Mouse (Mus musculus): Measurements from ENCODE around the gene Plppr2.

The Plppr2 gene

DNA sequence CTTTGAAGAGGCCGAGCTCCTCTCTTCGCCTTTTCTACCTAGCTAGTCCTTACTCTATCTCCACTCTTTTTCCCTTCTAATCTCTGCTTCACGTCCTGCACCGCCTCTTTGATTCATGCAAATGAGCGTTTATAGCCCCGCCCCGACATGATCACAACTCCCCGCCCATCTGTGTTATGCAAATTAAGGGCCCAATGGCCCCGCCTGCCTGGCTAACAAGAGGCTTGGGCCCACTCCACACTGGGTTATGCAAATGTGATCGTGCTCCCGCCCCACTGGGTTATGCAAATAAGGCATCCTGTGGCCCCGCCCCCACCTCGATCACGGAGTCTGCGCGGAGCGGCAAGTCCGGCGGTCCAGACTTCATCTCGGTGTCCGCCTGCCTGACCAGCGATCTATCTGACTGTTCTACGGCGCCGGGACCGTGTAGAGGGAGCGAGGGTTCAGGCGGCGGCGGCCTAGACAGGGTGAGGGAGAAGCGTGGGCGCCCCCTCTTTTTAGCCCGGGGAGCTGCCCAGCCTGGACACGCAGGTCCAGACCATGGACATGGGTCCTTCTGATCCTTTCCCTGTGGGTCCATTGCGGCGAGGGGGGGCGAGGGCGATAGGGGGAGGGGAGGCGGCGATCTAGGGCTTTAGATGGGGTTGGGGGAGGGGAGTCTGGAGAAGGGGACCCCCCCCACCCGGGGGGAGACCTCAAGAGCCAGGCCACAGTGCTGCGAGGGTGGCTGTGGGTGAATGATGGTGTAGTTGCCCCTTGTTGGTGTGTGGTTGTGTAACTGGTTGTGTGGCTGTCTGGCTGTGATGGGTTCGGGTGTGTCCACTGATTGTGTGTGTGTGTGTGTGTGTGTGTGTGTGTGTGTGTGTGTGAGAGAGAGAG, at the start of gene Plppr2:
TSS of gene Plppr2 (plus strand) at position 342 of the 879 bp plus-strand sequence.
- in situ Hi-C loops (cut with MboI, MseI) = no loop called here

DNA sequence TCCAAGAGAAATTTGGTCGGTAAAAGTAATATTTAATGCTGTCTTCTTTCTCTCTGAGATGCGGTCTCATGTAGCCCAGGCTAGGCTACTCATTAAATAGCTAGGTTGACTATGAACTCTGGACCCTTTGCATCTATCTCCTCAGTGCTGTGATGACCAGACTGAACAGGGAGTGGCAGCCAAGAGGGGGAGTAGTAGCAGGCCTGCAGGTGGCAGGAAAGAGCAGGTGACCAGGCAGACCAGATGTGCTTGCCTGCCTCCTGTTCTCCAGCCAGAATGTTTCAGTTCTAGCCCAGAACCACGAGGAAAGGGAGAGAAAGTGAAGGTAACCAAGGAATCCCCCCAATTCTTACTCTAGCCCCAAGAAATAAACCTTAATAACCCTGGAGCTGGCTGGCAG, 47.6 kb upstream of the Plppr2 start:
- in situ Hi-C loops (cut with MboI, MseI) = no loop called here

DNA sequence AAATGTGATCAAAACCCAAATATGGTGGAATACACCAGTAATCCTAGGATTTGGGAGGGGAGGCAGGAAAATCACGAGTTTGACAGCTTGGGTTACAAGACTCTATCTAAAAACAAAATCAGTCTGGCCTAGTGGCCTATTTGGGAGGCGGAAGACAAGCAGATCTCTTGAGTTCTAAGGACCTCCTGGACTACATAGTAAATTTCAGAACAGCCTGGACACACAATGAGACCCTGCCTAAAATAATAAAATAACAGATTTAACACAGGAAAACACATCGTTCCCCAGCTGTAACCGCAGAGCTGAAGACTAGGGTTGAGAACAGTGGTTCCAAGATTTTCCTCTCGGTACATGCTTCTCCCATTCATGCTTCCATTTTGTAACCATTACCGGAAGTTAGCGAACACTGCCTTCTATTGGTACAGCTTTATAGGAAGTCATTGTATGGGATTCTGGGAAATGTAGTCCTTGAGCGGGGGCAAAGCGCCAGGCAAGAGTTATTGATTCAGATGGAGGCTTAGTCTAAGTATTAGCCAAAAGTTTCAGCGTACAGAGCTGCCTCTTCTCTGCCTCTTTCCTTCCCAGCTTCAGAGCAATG, 35.5 kb upstream of the Plppr2 start:
- in situ Hi-C loops (cut with MboI, MseI) = no loop called here

DNA sequence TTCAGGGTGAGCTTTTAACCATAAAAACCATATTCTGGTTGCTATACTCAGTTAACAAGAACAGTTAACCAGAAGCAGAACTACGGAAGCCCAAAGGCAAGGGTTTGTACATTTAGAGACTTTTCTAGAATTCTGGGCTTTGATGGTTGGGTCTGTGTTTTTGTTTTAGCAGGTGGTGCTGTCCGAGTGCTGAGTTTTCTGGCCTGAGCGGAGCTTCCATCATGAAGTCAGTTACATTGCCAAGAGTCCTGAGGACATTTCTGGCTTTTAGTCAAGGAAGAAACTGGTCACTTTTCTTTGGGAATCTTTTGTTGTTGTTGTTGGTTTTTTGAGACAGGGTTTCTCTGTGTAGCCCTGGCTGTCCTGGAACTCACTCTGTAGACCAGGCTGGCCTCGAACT, 32.8 kb upstream of the Plppr2 start:
- in situ Hi-C loops (cut with MboI, MseI) = no loop called here

DNA sequence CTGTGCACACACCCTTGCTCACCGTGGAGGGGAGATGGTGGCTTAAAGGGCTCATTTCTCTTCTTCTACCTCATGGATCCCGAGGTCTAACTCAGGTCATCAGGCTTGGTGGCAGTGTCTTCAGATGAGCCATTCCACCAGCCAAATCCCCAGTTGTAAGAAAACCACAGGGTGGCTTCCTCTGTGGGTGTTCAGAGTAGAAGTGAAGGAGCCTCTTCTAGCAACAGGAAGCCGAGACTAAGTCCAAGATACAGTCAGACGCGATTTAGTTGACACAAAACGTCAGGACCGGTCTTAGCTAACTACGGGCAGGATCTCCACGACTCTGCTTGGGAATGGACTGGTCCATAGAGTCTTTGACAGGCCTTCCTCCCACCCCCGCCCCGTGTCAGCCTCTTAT, 28.6 kb upstream of the Plppr2 start:
- in situ Hi-C loops (cut with MboI, MseI) = no loop called here

DNA sequence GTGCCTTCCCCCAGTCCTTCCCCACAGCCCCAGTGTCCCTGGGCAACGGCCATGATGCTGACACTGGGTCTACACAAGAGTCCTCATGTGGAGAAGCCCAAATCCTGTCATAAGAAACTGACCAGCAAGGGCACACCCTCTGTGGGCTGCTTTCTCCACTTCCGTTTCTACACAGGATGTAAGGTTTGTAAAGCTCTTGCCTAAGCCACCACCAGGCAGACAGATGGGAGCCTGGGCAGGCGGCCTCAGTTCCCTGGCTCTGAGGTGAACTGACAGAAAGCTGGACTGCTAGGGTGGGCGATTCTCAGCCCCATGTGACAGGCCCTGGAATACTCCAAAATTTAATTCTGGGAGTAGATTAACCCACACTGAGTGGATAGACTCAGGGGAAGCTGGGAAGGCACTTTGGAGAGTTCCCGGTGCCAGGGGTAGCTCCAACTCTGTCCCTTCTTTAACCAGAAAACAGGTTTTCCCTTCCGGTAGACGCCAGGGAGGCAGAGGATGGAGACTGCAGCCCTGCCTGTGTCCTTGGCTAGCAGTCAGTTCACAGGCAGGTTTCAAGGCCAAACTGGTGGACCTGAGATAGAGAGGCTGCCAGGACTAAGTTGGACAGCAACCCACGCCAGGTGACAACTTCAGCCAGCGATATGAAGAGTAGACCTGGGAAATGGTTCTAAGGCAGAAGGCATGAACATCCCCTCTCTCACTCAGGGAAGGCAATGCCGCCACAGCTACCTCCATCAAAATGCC, 27.2 kb upstream of the Plppr2 start:
- in situ Hi-C loops (cut with MboI, MseI) = no loop called here

DNA sequence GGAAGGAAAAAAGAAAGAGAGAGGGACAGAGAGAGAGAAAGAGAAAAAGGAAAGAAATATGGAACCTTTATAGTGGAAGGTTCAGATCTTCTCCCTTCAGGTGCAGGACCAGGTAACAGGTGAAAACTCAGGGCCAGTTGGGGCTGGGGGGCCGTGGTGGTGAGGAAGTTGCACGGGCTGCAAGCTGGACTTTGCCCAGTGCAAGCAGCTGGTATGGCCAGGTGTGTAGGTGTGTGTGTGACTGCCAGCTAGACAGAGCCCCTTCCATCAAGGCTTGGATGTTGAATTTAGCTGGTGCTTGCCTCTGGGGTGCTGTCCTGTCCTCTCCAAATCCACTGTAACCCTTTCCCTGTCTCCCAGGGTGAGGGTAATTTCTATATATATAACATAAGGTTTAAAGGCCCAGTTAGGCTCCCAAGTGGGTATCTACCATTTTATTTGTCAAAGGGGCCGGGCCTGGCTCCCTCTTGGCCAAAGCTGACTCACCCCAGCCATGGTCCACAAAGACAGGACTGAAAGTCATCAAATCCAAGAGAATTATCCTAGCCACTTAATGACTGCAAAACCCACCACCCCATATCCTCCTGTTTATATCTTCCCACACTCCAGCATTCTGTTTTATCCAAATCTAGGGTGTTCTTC, 19.9 kb upstream of the Plppr2 start:
- in situ Hi-C loops (cut with MboI, MseI) = no loop called here

DNA sequence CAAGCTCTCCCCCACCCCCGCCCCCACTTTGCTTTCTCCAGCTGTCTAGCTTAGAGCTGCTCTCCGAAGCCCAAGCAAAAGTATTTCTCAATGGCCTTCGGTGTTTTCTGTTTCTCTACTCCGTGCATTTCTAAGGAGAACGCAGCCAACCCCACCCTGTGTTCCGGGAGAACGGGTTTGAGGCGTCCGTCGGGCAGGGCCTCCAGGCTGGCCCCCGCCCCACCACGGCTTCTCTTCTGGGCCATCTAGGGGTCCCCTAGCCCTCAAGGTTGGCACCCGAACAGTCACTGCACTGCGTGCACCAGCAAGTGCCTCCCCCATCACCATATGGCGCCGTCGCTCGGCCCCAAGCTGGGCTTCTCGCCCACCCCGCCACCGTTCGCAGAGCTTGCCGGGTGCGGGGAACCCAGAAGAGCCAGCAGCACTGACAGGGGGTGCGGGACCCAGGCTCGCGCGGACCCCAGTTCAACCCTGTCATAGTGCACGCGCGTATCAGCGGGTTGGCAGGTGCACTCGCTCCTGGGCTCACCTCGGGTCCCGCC, 19.3 kb upstream of the Plppr2 start:
- in situ Hi-C loops (cut with MboI, MseI) = no loop called here

DNA sequence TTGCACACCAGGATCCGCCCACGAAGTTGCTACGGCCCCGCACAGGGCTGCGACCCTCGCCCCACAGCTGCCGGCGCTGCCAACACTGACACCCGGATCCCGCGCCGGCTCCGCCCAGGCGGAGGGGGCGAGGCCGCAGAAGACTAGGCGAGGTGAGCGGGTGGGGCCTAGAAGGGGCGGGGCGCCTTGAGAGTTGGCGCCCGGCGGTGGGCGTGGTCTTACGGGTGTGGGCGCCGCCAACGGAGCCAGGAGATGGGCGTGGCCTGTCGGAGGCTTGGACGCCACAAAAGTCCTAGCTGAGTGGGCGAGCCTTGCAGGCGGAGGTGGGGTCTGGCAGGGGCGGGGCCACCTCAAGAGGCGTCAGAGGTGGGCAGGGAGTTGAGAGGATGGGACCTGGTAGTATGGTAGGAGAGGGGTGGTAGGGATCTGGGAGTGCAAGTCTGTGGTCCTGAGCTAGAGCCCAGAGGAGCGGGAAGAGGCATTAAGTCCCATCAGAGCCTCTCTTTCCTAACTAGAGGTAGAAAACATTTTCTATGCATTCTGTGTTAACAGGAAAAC, 18.7 kb upstream of the Plppr2 start, which contains the start of gene Rab3d:
TSS of gene Rab3d (minus strand) at position 158 of the 558 bp plus-strand sequence.
- in situ Hi-C loops (cut with MboI, MseI) = no loop called here

DNA sequence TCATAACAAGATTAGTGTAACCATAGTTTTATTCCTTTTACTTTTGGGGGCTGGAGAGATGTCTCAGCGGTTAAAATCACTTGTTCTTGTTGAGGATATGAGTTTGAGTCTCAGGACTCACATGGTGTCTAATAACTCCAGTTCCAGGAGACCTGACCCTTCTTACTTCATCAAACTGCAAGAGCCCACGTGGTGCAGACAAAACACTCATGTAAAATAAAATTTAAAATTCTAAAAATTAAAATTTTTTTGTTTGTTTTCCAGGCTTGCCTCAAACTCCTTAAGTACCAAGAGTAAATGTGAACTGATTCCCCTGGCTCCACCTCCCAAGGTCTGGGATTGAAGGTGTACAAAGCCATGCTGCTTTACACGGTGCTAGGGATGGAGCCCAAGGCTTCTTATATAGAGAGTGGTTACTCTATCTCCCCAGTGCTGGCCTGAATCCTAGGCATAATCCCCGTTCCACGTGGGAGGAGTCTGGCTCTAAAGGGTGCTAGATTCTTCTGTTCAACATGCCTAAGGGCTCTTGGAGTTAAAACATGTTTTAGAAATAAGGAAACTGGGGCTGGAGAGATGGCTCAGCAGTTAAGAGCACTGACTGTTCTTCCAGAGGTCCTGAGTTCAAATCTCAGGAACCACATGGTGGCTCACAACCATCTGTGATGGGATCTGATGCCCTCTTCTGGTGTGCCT, 18.0 kb upstream of the Plppr2 start:
- in situ Hi-C loops (cut with MboI, MseI) = no loop called here

DNA sequence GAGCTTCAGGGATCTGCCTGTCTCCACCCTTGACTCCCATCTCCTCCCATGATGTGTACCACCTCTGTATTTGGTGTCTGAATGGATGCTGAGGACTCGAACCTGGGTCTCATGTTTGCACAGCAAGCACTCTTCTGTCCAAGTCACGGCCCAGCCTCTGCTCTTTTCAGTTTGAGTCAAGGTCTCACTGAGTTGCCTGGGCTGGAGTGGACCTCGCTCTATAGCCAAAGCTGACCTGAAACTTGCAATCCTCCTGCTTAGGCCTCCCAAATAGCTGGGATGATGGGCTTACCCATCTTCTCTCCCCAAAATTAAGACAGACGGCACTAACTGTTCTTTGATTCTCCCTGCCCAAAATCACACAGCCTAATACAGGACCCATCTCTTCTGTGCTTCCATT, 13.8 kb upstream of the Plppr2 start:
- in situ Hi-C loops (cut with MboI, MseI) = no loop called here

DNA sequence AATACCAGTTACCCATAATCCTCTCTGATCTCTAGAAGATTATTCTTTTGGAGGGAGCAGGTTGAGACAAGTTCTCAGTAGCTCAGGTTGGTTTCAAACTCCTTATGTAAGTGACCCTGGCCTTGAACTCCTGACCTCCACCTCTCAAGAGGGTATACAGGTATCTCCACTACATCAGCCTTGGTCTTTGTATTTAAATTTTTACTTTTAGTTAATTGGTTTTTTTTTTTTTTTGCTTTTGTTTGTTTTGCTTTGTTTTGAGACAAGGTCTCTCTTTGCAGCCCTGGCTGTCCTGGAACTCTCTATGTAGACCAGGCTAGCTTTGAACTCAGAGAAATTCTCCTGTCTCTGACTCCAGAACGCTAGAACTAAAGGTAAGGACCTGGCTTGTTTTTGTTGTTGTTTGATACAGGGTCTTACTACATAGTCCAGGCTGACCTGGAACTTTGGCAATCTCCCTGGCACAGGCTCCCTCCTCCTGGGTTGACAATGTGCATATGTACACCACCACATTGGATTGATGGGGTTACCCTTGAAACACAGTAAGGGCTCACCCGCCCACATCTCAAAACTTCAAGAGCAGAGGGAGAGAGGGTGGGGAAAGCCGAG, 13.2 kb upstream of the Plppr2 start:
- in situ Hi-C loops (cut with MboI, MseI) = no loop called here

DNA sequence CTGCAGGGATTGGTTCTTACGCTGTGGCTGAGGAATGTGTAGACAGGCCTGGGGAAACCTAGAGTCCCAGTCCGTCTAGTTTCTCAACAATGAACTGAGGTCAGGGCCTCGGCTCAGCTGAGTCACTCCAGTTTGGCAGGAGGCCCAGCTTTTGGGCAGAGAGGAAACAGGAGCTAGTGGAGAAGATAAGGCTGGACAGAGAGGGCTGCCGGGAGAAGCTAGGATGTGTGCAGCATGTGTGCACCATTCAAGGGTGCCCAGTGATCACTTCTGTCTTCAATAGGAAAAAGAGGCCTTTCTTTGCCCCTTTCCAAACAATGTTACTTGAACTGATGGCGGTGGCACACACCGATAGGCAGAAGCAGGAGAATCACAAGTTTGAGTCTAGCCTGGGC, 12.7 kb upstream of the Plppr2 start:
- in situ Hi-C loops (cut with MboI, MseI) = no loop called here

DNA sequence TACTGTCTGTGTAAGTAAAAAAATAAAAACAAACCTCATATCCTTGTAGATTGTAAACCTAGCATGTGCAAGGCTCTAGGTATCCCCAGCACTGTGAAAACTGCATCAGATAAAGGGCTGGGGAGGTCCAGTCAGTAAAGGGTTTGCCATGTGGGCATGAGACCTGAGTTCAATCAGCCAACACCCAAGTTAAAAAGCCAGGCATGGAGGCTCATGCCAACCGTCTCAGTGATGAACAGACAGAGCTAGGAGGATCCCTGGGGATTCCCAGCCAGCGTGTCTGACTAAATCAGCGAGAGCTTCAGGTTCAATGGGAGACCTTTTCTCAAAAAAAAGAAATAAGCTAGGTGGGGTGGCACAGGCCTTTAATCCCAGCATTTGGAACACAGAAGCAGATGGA, 11.8 kb upstream of the Plppr2 start:
- in situ Hi-C loops (cut with MboI, MseI) = no loop called here

DNA sequence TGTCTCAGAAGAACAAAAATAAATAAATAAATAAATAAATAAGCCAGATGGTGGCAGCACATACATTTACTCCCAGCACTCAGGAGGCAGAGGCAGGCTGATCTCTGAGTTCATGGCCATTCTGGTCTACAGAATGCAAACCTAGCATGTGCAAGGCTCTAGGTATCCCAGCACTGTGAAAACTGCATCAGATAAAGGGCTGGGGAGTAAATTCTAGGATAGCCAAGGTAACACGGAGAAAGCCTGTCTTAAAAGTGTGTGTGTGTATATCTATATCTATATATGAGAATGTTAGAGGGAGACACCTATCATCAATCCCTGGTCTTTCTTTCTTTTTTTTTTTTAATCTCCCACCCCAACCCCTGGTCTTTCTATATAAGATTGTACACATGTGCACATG, 11.3 kb upstream of the Plppr2 start:
- in situ Hi-C loops (cut with MboI, MseI) = no loop called here

DNA sequence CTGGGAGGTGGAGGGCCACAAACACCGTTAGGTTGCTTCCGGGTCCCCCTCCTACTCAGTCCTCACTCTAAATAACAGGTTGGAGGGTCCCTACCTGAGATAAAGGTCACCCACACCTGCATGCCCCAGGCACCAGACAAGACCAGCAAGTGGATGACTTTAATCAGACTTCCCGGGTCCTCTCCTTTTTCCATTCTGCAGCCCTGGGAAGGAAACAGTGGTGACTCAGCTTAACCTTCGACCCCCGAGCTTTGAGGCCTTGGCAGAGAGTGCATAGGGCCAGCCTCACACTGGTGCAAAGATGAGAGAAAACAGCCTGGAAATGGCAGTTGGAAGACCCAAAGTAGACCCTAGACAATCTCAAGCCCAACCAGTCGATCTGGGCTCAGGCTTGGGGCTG, 10.7 kb upstream of the Plppr2 start:
- in situ Hi-C loops (cut with MboI, MseI) = no loop called here

DNA sequence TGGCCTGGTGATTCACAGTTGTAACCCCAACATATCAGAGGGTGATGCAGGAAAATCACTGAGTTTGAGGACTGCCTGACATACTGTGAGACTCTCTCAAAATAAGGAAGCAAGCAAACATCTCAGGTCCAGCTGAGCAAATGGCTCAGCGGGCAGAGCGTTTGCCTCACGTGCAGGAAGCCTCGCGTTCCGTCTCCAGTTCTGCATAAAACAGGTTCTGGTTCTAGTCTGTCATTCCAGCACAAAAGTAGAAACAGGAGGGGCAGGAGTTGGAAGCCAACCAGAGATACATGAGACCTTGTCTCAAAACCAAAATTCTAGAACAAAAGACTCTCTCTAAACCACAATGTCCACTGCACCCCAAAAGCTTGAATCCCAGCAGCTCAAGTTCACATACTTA, 10.0 kb upstream of the Plppr2 start:
- in situ Hi-C loops (cut with MboI, MseI) = no loop called here

DNA sequence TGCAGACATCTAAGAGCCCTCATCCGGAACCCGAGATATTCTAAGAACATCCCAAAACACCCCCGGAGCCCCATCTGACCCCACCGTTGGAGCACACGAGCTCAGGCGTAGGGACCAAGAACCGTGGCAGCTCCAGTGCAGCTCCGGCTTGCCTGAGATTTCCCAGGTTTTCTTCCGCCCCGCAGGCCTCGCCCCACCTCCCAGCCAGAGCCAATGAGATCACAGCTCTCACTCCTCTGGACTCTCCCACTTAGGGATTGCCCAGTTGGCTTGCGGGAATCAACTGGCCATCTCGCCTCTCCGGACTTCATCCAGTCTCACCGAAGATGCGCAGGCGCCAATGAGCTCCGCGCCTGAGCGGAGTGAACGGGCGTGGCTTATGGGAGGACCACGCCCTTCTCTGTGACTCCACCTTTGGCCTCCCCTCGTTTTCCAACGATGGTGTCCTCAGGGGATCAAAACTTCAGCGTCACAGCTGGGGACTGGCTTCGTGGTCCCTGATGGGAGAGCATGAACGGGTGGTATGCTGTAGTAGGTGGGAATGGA, 9.6 kb upstream of the Plppr2 start, which contains the start of the genes Ccdc159 and Tmem205:
TSS of gene Ccdc159 (plus strand) at position 264 of the 546 bp plus-strand sequence.
TSS of gene Tmem205 (minus strand) at position 349 of the 546 bp plus-strand sequence.
- in situ Hi-C loops (cut with MboI, MseI) = no loop called here

DNA sequence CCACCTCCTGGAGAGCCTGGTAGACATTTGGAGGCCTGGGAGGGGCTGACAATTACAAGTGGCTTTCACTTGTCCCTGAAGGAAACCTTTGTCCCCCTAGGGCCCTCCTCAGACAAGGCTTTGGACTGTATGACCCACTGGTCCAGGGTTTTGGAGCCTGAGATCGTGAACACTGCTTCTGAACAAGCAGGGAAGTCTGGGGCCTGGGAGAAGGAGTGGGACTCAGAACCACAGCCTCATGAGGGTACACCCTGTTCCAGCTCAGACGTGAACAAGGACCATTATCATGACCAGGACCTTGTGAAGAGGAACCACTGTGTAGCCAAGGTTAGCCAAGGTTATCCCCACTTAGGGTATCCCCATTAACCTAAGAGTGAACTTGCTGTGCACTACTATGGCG, 7.6 kb upstream of the Plppr2 start:
- in situ Hi-C loops (cut with MboI, MseI) = no loop called here

DNA sequence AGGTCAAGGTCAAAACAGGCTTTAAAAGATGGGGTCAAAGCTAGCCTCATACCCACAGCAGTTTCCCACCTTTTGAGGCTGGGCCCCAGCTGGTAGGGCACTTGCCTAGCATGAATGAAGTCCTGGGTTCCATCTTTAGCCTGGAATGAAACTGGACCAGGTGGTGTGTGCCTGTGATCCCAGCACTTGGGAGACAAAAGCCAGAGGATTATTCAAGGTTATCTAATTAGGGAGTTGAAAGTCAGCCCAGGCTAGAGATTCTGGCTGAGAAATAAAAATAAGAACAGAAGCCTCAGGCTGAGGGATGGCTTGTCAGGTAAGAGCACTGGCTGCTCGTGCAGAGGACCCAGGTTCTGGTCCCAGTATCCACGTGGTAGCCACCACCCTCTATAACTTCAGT, 4.8 kb upstream of the Plppr2 start:
- in situ Hi-C loops (cut with MboI, MseI) = no loop called here
